Mouse (Mus musculus): ENCODE measurements at regions not wholly inside any gene's neighbourhood (a gene's known extent, or its start where the extent isn't known, plus 50 kb on each side); places are given as distances from the start of the nearest gene placed in this dataset.

DNA sequence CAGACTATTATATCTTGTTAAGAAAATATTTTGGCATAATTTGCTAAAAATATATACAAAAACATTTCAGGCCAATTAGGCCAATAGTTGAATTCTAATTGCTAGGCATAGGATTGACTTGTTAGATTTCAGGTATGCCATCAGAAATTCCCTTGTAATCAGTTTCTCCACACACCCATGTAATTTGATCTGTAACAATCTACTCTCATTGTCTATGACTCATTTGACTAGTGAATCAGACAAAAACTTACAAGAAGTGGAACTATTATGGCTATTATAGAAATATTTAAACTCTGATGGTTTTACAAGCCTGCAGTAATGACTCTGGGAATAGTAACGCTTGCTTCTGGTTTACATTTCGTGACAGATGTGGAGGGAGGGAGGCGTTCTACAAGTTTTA lies 338.9 kb upstream of the Ptbp2 start:
- Histone ChIP-seq H3K4me1 (ENCODE audit: control insufficient read depth, insufficient read depth, low read length) (no peaks in the 10 kb centered on the region), H3K36me3 (ENCODE audit: control insufficient read depth, insufficient read depth, low read length) (no peaks in the 10 kb centered on the region), H3K27ac (ENCODE audit: low read depth, low read length) (no peak overlapping the region), H3K27me3 (ENCODE audit: control insufficient read depth, insufficient read depth, low read length) (no peaks in the 10 kb centered on the region), H3K9me3 (ENCODE audit: control insufficient read depth, low read length) (no peaks in the 10 kb centered on the region), H3K9ac (ENCODE audit: low read depth, low read length) (no peak overlapping the region), H3K4me2 (replicated peaks; ENCODE audit: low read depth, low read length) (no peak overlapping the region), H3K4me3 (ENCODE audit: low read length) (no peak overlapping the region)
- ATAC-seq (ENCODE audit: low FRiP score, low TSS enrichment) = no peak
- WGBS = 87% methylated on average over 3 of the region's 3 CpGs

DNA sequence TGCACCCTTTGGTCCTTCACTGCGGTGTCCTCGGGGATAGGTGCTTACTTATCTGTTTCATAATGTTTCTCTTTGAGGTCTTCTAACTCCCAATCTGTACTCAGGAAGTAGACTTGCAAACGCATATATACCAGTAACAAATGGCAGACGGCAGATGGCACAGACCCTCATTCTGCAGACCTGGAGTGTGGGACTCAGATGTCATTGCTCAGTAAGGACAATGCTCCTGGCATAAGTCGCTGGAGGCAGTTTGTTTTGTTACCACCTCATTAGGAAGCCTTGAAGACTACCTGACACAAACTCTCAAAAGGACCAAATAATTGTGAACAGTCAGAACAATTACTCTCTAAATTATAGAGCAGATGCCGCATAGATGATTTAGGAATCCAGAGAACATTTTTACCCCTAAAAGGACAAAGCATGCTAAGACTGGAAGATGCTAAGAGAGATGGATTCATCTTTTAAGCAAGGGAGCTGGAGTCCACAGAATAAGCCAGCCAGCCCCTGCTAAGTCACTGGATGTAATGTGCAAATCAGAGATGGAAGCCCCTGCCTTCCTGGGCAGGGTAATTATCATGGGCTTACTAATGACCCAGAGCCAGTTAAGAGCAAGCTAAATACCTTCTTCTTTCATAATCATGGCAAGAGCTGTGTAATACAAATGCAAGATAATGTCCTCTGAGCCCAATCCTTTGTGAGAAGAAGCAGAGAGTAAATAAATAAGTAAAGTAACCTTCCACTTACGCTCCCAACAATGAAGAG lies 299.1 kb upstream of the Ptbp2 start:
- Histone ChIP-seq H3K36me3 (ENCODE audit: control insufficient read depth, insufficient read depth, low read length) (no peaks in the 10 kb centered on the region), H3K4me2 (replicated peaks; ENCODE audit: low read depth, low read length) (no peak overlapping the region), H3K27me3 (ENCODE audit: control insufficient read depth, insufficient read depth, low read length) (no peaks in the 10 kb centered on the region), H3K4me1 (ENCODE audit: control insufficient read depth, insufficient read depth, low read length) (no peaks in the 10 kb centered on the region), H3K27ac (ENCODE audit: low read depth, low read length) (no peak overlapping the region), H3K4me3 (ENCODE audit: low read length) (no peak overlapping the region), H3K9me3 (ENCODE audit: control insufficient read depth, low read length) (no peaks in the 10 kb centered on the region), H3K9ac (ENCODE audit: low read depth, low read length) (no peak overlapping the region)
- ATAC-seq (ENCODE audit: low FRiP score, low TSS enrichment) = no peak
- WGBS = 47% methylated on average over 7 of the region's 7 CpGs

DNA sequence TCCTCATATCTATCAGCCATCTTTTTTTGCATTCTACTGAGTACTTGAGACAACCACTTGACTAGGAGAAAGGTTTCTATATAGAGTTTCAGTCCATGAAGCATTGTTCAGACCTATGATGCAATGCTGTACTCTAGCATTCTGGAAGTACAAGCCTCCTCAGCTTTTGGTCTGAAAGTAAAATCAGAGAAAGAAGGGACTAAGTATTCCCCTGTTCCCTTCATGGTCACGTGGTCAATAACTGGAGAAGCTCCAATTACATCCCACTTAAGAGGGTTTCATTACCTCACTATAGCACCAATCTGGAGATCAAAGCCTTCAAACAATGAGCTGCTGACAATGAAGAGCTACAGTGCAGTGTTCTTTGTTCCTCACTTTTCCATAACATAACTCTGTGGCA lies 289.3 kb upstream of the Ptbp2 start:
- no peaks in the 10 kb centered on the region for H3K4me1 ChIP-seq (ENCODE audit: control insufficient read depth, insufficient read depth, low read length)
- H3K27ac ChIP-seq (ENCODE audit: low read depth, low read length) = no peak overlapping the region
- H3K4me2 ChIP-seq (replicated peaks; ENCODE audit: low read depth, low read length) = no peak overlapping the region
- H3K27me3 ChIP-seq (ENCODE audit: control insufficient read depth, insufficient read depth, low read length) = no peaks in the 10 kb centered on the region
- no peaks in the 10 kb centered on the region for H3K36me3 ChIP-seq (ENCODE audit: control insufficient read depth, insufficient read depth, low read length)
- H3K9ac ChIP-seq (ENCODE audit: low read depth, low read length) = no peak overlapping the region
- ATAC-seq (ENCODE audit: low FRiP score, low TSS enrichment) = no peak
- no peaks in the 10 kb centered on the region for H3K9me3 ChIP-seq (ENCODE audit: control insufficient read depth, low read length)
- 3% methylated on average over 1 of the region's 1 CpGs for WGBS
- no peak overlapping the region for H3K4me3 ChIP-seq (ENCODE audit: low read length)

DNA sequence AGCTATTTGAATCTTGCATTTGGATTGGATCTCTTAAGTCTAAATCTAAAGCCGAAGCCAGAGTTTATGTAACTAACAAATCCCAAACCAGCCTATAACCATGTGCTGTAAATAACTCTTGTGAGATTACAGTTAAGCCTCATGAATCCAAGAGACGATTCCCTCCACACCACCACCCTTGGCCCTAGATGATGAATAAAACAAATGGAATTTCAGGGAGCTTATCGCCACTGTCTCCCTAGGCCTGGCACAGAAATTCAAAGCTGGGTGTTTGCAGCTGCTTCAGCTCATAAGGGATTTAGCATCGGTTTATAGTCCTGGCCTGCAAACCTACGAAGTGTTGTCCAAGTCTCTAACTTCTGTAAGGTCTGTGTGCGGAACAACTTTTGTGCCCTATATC lies 281.4 kb upstream of the Ptbp2 start:
- H3K36me3 ChIP-seq (ENCODE audit: control insufficient read depth, insufficient read depth, low read length) = no peaks in the 10 kb centered on the region
- H3K27ac ChIP-seq (ENCODE audit: low read depth, low read length) = no peak overlapping the region
- H3K27me3 ChIP-seq (ENCODE audit: control insufficient read depth, insufficient read depth, low read length) = no peaks in the 10 kb centered on the region
- no peak overlapping the region for H3K9ac ChIP-seq (ENCODE audit: low read depth, low read length)
- no peak overlapping the region for H3K4me3 ChIP-seq (ENCODE audit: low read length)
- H3K4me2 ChIP-seq (replicated peaks; ENCODE audit: low read depth, low read length) = no peak overlapping the region
- no peak for ATAC-seq (ENCODE audit: low FRiP score, low TSS enrichment)
- 92% methylated on average over 6 of the region's 6 CpGs for WGBS
- no peaks in the 10 kb centered on the region for H3K9me3 ChIP-seq (ENCODE audit: control insufficient read depth, low read length)
- H3K4me1 ChIP-seq (ENCODE audit: control insufficient read depth, insufficient read depth, low read length) = no peaks in the 10 kb centered on the region

DNA sequence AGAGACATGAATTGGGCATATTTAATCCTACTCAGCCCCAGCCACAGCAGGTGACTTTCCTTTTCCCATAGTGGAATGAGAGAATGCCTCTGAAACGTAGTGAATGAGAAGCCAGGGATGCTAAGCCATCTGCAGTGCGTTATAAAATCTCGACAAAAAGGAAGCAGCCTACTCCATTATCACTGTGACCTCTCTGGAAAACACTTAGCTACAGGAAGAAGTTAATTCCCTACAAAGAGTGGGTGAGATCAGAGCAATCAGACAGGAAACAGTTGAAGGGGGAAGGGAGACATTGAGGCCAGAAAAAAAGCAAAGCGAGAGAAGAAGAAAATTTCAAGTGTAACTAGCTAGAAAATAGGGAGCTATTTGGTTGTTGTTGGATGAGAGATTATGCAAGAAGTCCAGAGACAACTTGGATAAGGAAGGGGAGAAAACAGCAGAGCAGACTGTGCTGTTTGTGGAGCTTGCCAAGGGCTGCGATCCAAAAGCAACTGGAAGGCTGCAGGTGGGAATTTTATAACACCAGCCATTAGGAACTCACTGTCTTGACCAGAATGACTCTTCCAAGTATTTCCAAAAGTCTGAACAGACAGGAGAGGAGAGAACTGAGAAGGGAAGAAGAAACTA lies 280.7 kb upstream of the Ptbp2 start:
- no peak overlapping the region for H3K4me3 ChIP-seq (ENCODE audit: low read length)
- no peak for ATAC-seq (ENCODE audit: low FRiP score, low TSS enrichment)
- WGBS = 25% methylated on average over 5 of the region's 5 CpGs
- H3K27ac ChIP-seq (ENCODE audit: low read depth, low read length) = no peak overlapping the region
- no peaks in the 10 kb centered on the region for H3K9me3 ChIP-seq (ENCODE audit: control insufficient read depth, low read length)
- no peak overlapping the region for H3K4me2 ChIP-seq (replicated peaks; ENCODE audit: low read depth, low read length)
- no peaks in the 10 kb centered on the region for H3K4me1 ChIP-seq (ENCODE audit: control insufficient read depth, insufficient read depth, low read length)
- no peaks in the 10 kb centered on the region for H3K27me3 ChIP-seq (ENCODE audit: control insufficient read depth, insufficient read depth, low read length)
- no peak overlapping the region for H3K9ac ChIP-seq (ENCODE audit: low read depth, low read length)
- no peaks in the 10 kb centered on the region for H3K36me3 ChIP-seq (ENCODE audit: control insufficient read depth, insufficient read depth, low read length)

DNA sequence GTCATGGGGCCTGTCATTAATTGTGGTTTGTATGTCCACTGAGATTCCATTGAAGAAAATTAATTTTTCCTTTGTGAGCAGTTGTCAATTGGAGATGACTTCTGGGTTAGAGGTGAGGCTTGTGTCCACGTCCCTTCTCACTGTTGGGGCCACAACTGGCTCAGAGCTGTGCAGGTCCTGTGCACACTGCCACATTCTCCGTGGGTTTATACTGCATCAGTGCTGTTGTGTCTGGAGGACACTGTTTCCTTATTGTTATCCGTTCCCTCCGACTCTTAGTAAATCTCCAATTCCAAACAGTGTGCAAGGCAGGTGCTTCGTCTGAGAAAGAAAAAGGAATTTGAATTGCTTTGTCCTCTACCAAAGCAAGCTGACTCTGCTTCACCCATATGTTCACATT lies 278.0 kb upstream of the Ptbp2 start:
- H3K27ac ChIP-seq (ENCODE audit: low read depth, low read length) = no peak overlapping the region
- 88% methylated on average over 5 of the region's 5 CpGs for WGBS
- H3K4me3 ChIP-seq (ENCODE audit: low read length) = no peak overlapping the region
- no peaks in the 10 kb centered on the region for H3K4me1 ChIP-seq (ENCODE audit: control insufficient read depth, insufficient read depth, low read length)
- H3K36me3 ChIP-seq (ENCODE audit: control insufficient read depth, insufficient read depth, low read length) = no peaks in the 10 kb centered on the region
- H3K9ac ChIP-seq (ENCODE audit: low read depth, low read length) = no peak overlapping the region
- no peaks in the 10 kb centered on the region for H3K27me3 ChIP-seq (ENCODE audit: control insufficient read depth, insufficient read depth, low read length)
- no peak overlapping the region for H3K4me2 ChIP-seq (replicated peaks; ENCODE audit: low read depth, low read length)
- no peaks in the 10 kb centered on the region for H3K9me3 ChIP-seq (ENCODE audit: control insufficient read depth, low read length)
- ATAC-seq (ENCODE audit: low FRiP score, low TSS enrichment) = no peak

DNA sequence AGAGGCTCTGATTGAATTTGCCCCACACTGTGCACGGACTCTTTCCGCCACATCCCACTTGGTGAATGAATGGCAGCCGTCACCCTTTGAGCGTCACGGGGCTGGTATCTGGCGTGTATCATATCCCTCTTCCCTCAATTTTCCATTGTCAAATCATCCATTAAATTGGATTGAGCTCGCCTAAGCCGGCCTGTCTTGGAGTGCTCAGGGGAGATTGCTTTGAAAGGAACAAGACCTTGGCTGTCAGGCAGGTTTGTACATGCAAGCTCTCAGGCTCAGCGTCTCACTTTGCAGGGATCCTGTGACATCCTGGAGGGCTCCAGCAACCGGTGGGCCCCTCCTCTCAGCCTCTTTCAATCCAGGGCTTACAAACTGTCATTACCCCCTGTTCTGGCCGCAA lies 275.7 kb upstream of the Ptbp2 start:
- ATAC-seq (ENCODE audit: low FRiP score, low TSS enrichment) = 0 out of 2 replicates have a peak, but pooled peaks have one; percentile 52
- 42% methylated on average over 11 of the region's 11 CpGs for WGBS
- Histone ChIP-seq H3K4me1 (ENCODE audit: control insufficient read depth, insufficient read depth, low read length) (no peaks in the 10 kb centered on the region), H3K27me3 (ENCODE audit: control insufficient read depth, insufficient read depth, low read length) (no peaks in the 10 kb centered on the region), H3K9me3 (ENCODE audit: control insufficient read depth, low read length) (no peaks in the 10 kb centered on the region), H3K4me2 (replicated peaks; ENCODE audit: low read depth, low read length) (no peak overlapping the region), H3K36me3 (ENCODE audit: control insufficient read depth, insufficient read depth, low read length) (no peaks in the 10 kb centered on the region), H3K4me3 (ENCODE audit: low read length) (no peak overlapping the region), H3K27ac (ENCODE audit: low read depth, low read length) (no peak overlapping the region), H3K9ac (ENCODE audit: low read depth, low read length) (no peak overlapping the region)

DNA sequence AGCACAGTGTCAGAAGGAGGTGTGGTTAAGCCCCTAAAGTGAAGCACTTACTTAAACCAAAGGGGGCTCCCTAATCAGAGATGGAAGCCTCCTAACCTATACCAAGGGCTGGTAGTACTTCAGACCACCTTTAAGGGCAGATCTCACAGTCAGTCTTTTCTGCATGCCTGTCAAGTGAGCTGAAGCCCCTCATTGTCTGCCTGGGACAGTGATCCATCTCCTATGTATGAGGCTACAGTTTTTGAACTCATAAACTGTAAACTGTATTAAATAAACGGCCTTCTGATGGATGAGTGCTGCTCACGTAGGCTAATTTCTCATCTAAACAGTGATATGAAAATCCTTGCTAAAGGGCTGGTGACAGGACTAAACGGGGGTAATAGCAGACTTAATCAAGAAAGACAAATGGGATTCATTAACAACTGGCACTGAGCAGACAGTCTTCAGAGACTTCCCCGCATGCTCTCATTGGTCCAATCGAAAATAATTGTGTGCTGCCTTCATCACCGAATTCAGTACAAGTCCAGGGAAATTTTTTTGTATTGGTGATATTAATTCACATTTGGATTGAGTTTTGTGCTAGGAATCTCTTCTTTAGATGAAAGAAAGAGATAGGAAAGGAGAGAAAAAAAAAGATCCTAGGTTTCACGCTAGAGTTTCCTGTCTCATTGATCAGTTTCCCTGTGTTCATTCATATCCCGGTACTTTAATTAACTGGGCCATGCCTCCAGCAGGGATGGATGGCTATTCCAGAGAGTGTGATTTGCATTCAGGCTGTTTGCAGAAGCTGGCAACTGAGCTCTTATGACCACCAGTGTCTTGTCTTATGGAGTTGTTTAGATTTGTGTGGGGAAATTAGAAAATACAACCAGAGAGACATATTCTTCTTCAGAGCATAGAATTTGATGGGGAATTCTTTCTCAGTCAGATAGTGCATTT lies 271.2 kb upstream of the Ptbp2 start:
- no peak overlapping the region for H3K9ac ChIP-seq (ENCODE audit: low read depth, low read length)
- no peaks in the 10 kb centered on the region for H3K27me3 ChIP-seq (ENCODE audit: control insufficient read depth, insufficient read depth, low read length)
- H3K4me1 ChIP-seq (ENCODE audit: control insufficient read depth, insufficient read depth, low read length) = no peaks in the 10 kb centered on the region
- no peak overlapping the region for H3K4me2 ChIP-seq (replicated peaks; ENCODE audit: low read depth, low read length)
- H3K4me3 ChIP-seq (ENCODE audit: low read length) = no peak overlapping the region
- no peaks in the 10 kb centered on the region for H3K36me3 ChIP-seq (ENCODE audit: control insufficient read depth, insufficient read depth, low read length)
- H3K27ac ChIP-seq (ENCODE audit: low read depth, low read length) = no peak overlapping the region
- WGBS = 73% methylated on average over 8 of the region's 8 CpGs
- ATAC-seq (ENCODE audit: low FRiP score, low TSS enrichment) = no peak
- H3K9me3 ChIP-seq (ENCODE audit: control insufficient read depth, low read length) = no peaks in the 10 kb centered on the region

DNA sequence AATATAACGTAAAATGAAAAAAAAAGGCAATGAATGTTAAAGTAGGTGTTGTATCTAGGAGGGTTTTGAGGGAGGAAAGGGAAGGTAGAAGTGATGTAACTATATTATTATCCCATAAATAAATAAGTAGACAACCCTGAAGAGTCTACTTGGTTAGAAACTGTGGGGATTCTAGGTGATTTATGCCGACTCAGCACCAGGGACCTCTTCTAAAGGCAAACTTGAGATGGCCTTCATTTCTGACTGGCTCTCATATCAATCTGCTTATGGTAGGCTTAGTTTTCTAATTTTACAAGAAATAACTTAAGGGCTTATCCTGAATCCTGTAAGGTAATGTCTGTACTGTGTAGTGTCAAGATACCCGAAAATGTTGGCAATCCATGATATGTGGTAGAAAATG lies 263.0 kb upstream of the Ptbp2 start:
- ATAC-seq (ENCODE audit: low FRiP score, low TSS enrichment) = no peak
- Histone ChIP-seq H3K4me2 (replicated peaks; ENCODE audit: low read depth, low read length) (no peak overlapping the region), H3K27ac (ENCODE audit: low read depth, low read length) (no peak overlapping the region), H3K36me3 (ENCODE audit: control insufficient read depth, insufficient read depth, low read length) (no peaks in the 10 kb centered on the region), H3K9ac (ENCODE audit: low read depth, low read length) (no peak overlapping the region), H3K9me3 (ENCODE audit: control insufficient read depth, low read length) (no peaks in the 10 kb centered on the region), H3K4me3 (ENCODE audit: low read length) (no peak overlapping the region), H3K4me1 (ENCODE audit: control insufficient read depth, insufficient read depth, low read length) (no peaks in the 10 kb centered on the region), H3K27me3 (ENCODE audit: control insufficient read depth, insufficient read depth, low read length) (no peaks in the 10 kb centered on the region)
- 94% methylated on average over 3 of the region's 3 CpGs for WGBS

All from kidney, embryonic 14.5 days (tissue).